Mouse (Mus musculus): ENCODE data around the gene Edaradd.

DNA sequence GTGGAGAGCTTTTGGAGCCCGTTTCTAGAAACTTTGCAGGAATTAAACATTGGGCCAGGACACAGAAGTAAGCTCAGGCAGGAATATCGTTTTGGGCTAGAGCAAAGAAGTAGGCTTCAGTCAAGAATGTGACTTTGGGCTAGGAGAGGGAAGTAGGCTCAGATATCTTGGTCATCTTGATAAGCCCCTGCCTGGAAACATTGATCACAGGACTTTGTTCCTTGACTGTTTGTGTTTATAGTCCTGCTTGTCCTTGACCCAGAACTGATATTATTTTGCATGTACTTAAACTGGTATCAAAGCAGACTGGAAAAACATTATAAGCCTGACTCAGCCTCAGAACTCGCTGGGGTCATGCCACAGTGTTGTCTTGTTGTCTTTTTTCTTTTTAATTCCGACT, 57.6 kb downstream of the Edaradd start:
- TF ChIP-seq CTCF (conservative IDR thresholded peaks at IDR 0.05; ENCODE audit: insufficient read depth, insufficient read length, low read depth, low read length) (no peak), POLR2A (IDR thresholded peaks at IDR 0.05; ENCODE audit: low read depth, low read length) (no peak)

All from kidney, adult 2 months (tissue).